Mouse (Mus musculus) stomach, postnatal 0 days (tissue): Measurements from ENCODE around the gene Gm28372. TPM values are rescaled to one million over a fixed set of nuclear protein-coding genes. Genes with fewer than 3 reads are reported as not detected.

Experiments used
- ATAC-seq: fragments of 200-750 bp; cut with Nextera tagmentation; 2 replicates; pipeline ENCODE4 v1.8.0; 2017; ENCODE audit not compliant: low FRiP score, low TSS enrichment
- DNase-seq: peaks from one replicate; pipeline ENCODE4 v3.0.0-alpha.2; 2016; ENCODE audit warnings: low spot score
- H3K27ac ChIP-seq: fragments of 300-500 bp; sonication (generic); replicated peaks from 2 replicates; pipeline ENCODE4 v1.5.1; 2014; ENCODE audit warnings: mild to moderate bottlenecking, control low read depth
- H3K27me3 ChIP-seq: fragments of 300-500 bp; sonication (generic); 2 replicates; pipeline ENCODE4 v1.6.1; 2014; ENCODE audit warnings: low read length; ENCODE audit not compliant: control insufficient read depth, insufficient read depth
- H3K36me3 ChIP-seq: fragments of 300-500 bp; sonication (generic); 2 replicates; pipeline ENCODE4 v1.6.1; 2014; ENCODE audit warnings: low read length, mixed read lengths; ENCODE audit not compliant: control insufficient read depth, insufficient read depth
- H3K4me1 ChIP-seq: fragments of 300-500 bp; sonication (generic); replicated peaks from 2 replicates; pipeline ENCODE4 v1.6.1; 2014; ENCODE audit warnings: antibody characterized with exemption; ENCODE audit not compliant: control insufficient read depth, insufficient read depth
- H3K4me2 ChIP-seq: fragments of 300-500 bp; sonication (generic); replicated peaks from 2 replicates; pipeline ENCODE4 v1.6.1; 2014; ENCODE audit warnings: low read depth, mild to moderate bottlenecking, control low read depth, moderate library complexity
- H3K4me3 ChIP-seq: fragments of 300-500 bp; sonication (generic); 2 replicates; pipeline ENCODE4 v1.5.1; 2014; ENCODE audit warnings: low read depth, low read length, control low read depth
- H3K9ac ChIP-seq: fragments of 300-500 bp; sonication (generic); 2 replicates; pipeline ENCODE4 v1.6.1; 2014; ENCODE audit warnings: mild to moderate bottlenecking, low read length, control low read depth, mixed read lengths
- H3K9me3 ChIP-seq: fragments of 300-500 bp; sonication (generic); 2 replicates; pipeline ENCODE4 v1.6.1; 2016; ENCODE audit warnings: low read length; ENCODE audit not compliant: control insufficient read depth
- CTCF ChIP-seq: IDR thresholded peaks from 2 replicates; pipeline ENCODE4 v1.5.1; 2016; ENCODE audit warnings: antibody characterized with exemption, low read depth, mild to moderate bottlenecking, moderate library complexity
- EP300 ChIP-seq: optimal IDR thresholded peaks from 2 replicates; pipeline ENCODE3; 2016; ENCODE audit warnings: antibody characterized with exemption
- WGBS: fragments of 180-500 bp; shearing (Covaris S2); extraction: QIAGEN DNeasy Blood & Tissue Kit; methylation state at CpG from one replicate; pipeline ENCODE4 v1.1.7; 2014; 5-methylcytosine and 5-hydroxymethylcytosine counted together
- polyA plus RNA-seq: library from polyadenylated mRNA; unstranded; fragments of >200 nt; fragmentation: Nextera tagmentation; extraction: Ambion mirVana; gene quantifications from 2 replicates; pipeline ENCODE4 v1.2.1, GENCODE M21; 2015

The Gm28372 gene
- polyA plus RNA-seq, 1 experiment from 2014 or later: not detected

DNA sequence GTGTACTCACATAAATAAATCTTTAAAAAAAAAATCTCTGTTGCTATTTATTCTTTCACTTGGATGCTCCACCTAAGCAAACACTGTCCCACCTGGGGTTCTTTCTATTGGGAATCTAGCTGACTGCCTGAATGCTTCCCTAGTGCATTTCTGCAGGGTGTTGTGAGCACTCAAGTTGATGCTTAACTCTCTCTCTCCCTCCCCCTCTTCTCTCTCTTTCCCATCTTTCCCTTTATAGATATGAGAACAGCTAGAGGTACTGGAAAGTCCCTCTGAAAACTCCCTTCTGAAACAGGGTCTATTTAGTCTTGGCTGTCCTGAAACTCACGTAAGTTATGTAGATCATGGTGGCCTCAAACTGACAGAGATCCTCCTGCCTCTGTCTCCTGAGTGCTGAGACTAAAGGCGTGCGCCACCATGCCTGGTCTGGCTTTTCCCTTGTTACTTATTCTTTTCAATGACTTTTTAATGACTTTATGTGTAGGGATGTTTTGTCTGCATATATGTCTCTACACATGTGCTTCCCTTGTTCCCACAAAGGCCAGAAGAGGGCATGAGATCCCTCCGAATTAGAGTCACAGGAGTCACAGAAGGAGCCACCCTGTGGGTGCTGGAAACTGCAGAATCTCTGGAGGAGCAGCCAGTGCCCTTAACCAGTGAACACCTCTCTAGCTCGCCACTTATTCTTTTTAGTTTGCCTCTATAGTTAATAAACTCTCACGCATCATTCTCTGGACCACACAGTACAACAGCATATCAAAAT is 9.2 kb downstream of the Gm28372 start:
- 72% methylated on average over 6 of the region's 6 CpGs for WGBS
- Histone ChIP-seq H3K4me2 (no peak overlapping the region), H3K9ac (no peak overlapping the region), H3K4me3 (no peak overlapping the region), H3K36me3 (peaks cover 3% of the 10 kb centered on the region; the same call in 1 of the 2 replicates), H3K27me3 (no peaks in the 10 kb centered on the region), H3K4me1 (no peaks in the 10 kb centered on the region), H3K9me3 (no peaks in the 10 kb centered on the region), H3K27ac (no peak overlapping the region)
- DNase-seq: no peak
- no peak for ATAC-seq
- TF ChIP-seq CTCF (peak; percentile 48), EP300 (no peak)

- DNase-seq: no peak
- no peak for TF ChIP-seq CTCF
- no peak for TF ChIP-seq EP300
- ATAC-seq: no peak
- H3K27me3 ChIP-seq: no peaks in the 10 kb centered on the region
- no peak overlapping the region for H3K4me2 ChIP-seq
- H3K4me3 ChIP-seq: no peak overlapping the region
- 93% methylated on average over 26 of the region's 26 CpGs for WGBS
- no peaks in the 10 kb centered on the region for H3K9me3 ChIP-seq
- no peak overlapping the region for H3K9ac ChIP-seq
- H3K36me3 ChIP-seq: peaks cover 3% of the 10 kb centered on the region; the same call in 1 of the 2 replicates
- H3K27ac ChIP-seq: no peak overlapping the region
- peaks cover 4% of the 10 kb centered on the region; the same call in 1 of the 2 replicates for H3K4me1 ChIP-seq
Observed at GRCm38 (mm10) chr2:130421781-130422620, 17.0 kb downstream of the Gm28372 start.

GRCm38 (mm10) chr2:130423397-130424125 is 18.5 kb downstream of the Gm28372 start:
- peak overlapping the region; percentile 90 for H3K4me2 ChIP-seq
- peak overlapping the region; percentile 81 for H3K4me3 ChIP-seq
- peak overlapping the region; percentile 88 for H3K9ac ChIP-seq
- ATAC-seq (peak; percentile 67), DNase-seq (peak; percentile 79)
- H3K36me3 ChIP-seq: peaks cover 3% of the 10 kb centered on the region; the same call in 1 of the 2 replicates
- H3K27ac ChIP-seq: peak overlapping the region; percentile 92
- no peaks in the 10 kb centered on the region for H3K9me3 ChIP-seq
- TF ChIP-seq EP300 (no peak), CTCF (no peak)
- peaks cover 4% of the 10 kb centered on the region; the same call in 1 of the 2 replicates for H3K4me1 ChIP-seq
- H3K27me3 ChIP-seq: no peaks in the 10 kb centered on the region
- 14% methylated on average over 49 of the region's 49 CpGs for WGBS

- peak; percentile 97 for ATAC-seq
- under 1% methylated on average over 58 of the region's 58 CpGs for WGBS
- H3K27me3 ChIP-seq: no peaks in the 10 kb centered on the region
Observed at GRCm38 (mm10) chr2:130424126-130424853, 19.3 kb downstream of the Gm28372 start, which contains the start of the genes Vps16 and Pced1a. Vps16 (plus strand) TSS chr2:130424339. Pced1a (minus strand) TSS chr2:130424701.

DNA sequence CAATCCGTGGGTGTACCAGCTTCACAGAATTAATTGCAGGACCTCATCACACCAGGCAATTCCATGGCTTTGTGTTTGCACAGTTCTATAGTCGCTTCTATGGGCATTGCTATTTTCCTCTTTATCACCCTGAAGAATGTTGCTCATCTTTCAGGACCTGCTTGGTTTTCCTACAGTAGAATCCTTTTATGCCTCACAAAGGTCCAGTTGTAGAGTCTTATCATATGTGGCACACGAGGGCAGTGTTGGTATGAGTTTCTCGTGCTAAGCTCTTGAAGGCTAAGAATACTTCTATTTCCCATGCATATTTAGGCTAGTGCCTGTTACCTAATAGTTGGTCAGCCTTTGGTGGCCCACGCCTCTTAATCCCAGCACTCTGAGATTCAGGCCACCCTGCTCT is 20.1 kb downstream of the Gm28372 start:
- Histone ChIP-seq H3K9me3 (no peaks in the 10 kb centered on the region), H3K27me3 (no peaks in the 10 kb centered on the region), H3K27ac (no peak overlapping the region), H3K36me3 (no peaks in the 10 kb centered on the region), H3K4me1 (peaks cover 4% of the 10 kb centered on the region; the same call in 1 of the 2 replicates), H3K4me2 (peak overlapping the region; percentile 90), H3K9ac (peak overlapping the region; percentile 88), H3K4me3 (peak overlapping the region; percentile 81)
- no peak for TF ChIP-seq EP300
- peak; percentile 61 for TF ChIP-seq CTCF
- no peak for DNase-seq
- no peak for ATAC-seq
- WGBS: 27% methylated on average over 5 of the region's 5 CpGs

More at GRCm38 (mm10) chr2:130424126-130424853, 19.3 kb downstream of the Gm28372 start, which contains the start of the genes Vps16 and Pced1a:
- H3K4me3 ChIP-seq: peak within 1 kb of the TSS; percentile 81
- H3K4me2 ChIP-seq: peak within 1 kb of the TSS; percentile 90
- peak within 1 kb of the TSS; percentile 88 for H3K9ac ChIP-seq
- H3K27ac ChIP-seq: peak within 1 kb of the TSS; percentile 92
- DNase-seq: peak; percentile 94
- peaks cover 4% of the 10 kb centered on the region; the same call in 1 of the 2 replicates for H3K4me1 ChIP-seq
- TF ChIP-seq CTCF (peak; percentile 66), EP300 (no peak)
- H3K36me3 ChIP-seq: no peaks in the 10 kb centered on the region
- no peaks in the 10 kb centered on the region for H3K9me3 ChIP-seq
